Mouse (Mus musculus): ENCODE measurements at regions not wholly inside any gene's neighbourhood (a gene's known extent, or its start where the extent isn't known, plus 50 kb on each side); places are given as distances from the start of the nearest gene placed in this dataset.

- ATAC-seq (replicated peaks; ENCODE audit: insufficient number of reproducible peaks, low FRiP score, low TSS enrichment, poor library complexity, severe bottlenecking): no peak
Measured at GRCm38 (mm10) chr12:16477572-16477971, 133.2 kb downstream of the Lpin1 start.

- ATAC-seq (replicated peaks; ENCODE audit: insufficient number of reproducible peaks, low FRiP score, low TSS enrichment, poor library complexity, severe bottlenecking): no peak
Measured at GRCm38 (mm10) chr12:16474361-16475080, 136.2 kb downstream of the Lpin1 start.

- ATAC-seq (replicated peaks; ENCODE audit: insufficient number of reproducible peaks, low FRiP score, low TSS enrichment, poor library complexity, severe bottlenecking): no peak
Measured at GRCm38 (mm10) chr12:16457419-16457818, 153.3 kb downstream of the Lpin1 start.

- ATAC-seq (replicated peaks; ENCODE audit: insufficient number of reproducible peaks, low FRiP score, low TSS enrichment, poor library complexity, severe bottlenecking): no peak
Measured at GRCm38 (mm10) chr12:16450771-16451435, 159.9 kb downstream of the Lpin1 start.

- ATAC-seq (replicated peaks; ENCODE audit: insufficient number of reproducible peaks, low FRiP score, low TSS enrichment, poor library complexity, severe bottlenecking): no peak
Measured at GRCm38 (mm10) chr12:16438717-16439116, 172.0 kb downstream of the Lpin1 start.

- no peak for ATAC-seq (replicated peaks; ENCODE audit: insufficient number of reproducible peaks, low FRiP score, low TSS enrichment, poor library complexity, severe bottlenecking)
Measured at GRCm38 (mm10) chr12:16436961-16437360, 173.8 kb downstream of the Lpin1 start.

- ATAC-seq (replicated peaks; ENCODE audit: insufficient number of reproducible peaks, low FRiP score, low TSS enrichment, poor library complexity, severe bottlenecking): no peak
Measured at GRCm38 (mm10) chr12:16436255-16436654, 174.5 kb downstream of the Lpin1 start.

GRCm38 (mm10) chr12:16434739-16435138 lies 176.0 kb downstream of the Lpin1 start:
- no peak for ATAC-seq (replicated peaks; ENCODE audit: insufficient number of reproducible peaks, low FRiP score, low TSS enrichment, poor library complexity, severe bottlenecking)

- no peak for ATAC-seq (replicated peaks; ENCODE audit: insufficient number of reproducible peaks, low FRiP score, low TSS enrichment, poor library complexity, severe bottlenecking)
Measured at GRCm38 (mm10) chr12:16434225-16434624, 176.5 kb downstream of the Lpin1 start.

GRCm38 (mm10) chr12:16425980-16426379 lies 184.8 kb downstream of the Lpin1 start:
- no peak for ATAC-seq (replicated peaks; ENCODE audit: insufficient number of reproducible peaks, low FRiP score, low TSS enrichment, poor library complexity, severe bottlenecking)

GRCm38 (mm10) chr12:16424526-16424925 lies 186.2 kb downstream of the Lpin1 start:
- ATAC-seq (replicated peaks; ENCODE audit: insufficient number of reproducible peaks, low FRiP score, low TSS enrichment, poor library complexity, severe bottlenecking): no peak

- ATAC-seq (replicated peaks; ENCODE audit: insufficient number of reproducible peaks, low FRiP score, low TSS enrichment, poor library complexity, severe bottlenecking): no peak
Measured at GRCm38 (mm10) chr12:16395720-16396119, 215.0 kb downstream of the Lpin1 start.

GRCm38 (mm10) chr12:16392851-16393250 lies 217.9 kb downstream of the Lpin1 start:
- ATAC-seq (replicated peaks; ENCODE audit: insufficient number of reproducible peaks, low FRiP score, low TSS enrichment, poor library complexity, severe bottlenecking): no peak

- no peak for ATAC-seq (replicated peaks; ENCODE audit: insufficient number of reproducible peaks, low FRiP score, low TSS enrichment, poor library complexity, severe bottlenecking)
Measured at GRCm38 (mm10) chr12:16391630-16392269, 219.0 kb downstream of the Lpin1 start.

- ATAC-seq (replicated peaks; ENCODE audit: insufficient number of reproducible peaks, low FRiP score, low TSS enrichment, poor library complexity, severe bottlenecking): no peak
Measured at GRCm38 (mm10) chr12:16391163-16391562, 219.6 kb downstream of the Lpin1 start.

GRCm38 (mm10) chr12:16387035-16387434 lies 223.7 kb downstream of the Lpin1 start:
- no peak; the same call in 1 of the 2 replicates for ATAC-seq (replicated peaks; ENCODE audit: insufficient number of reproducible peaks, low FRiP score, low TSS enrichment, poor library complexity, severe bottlenecking)

- ATAC-seq (replicated peaks; ENCODE audit: insufficient number of reproducible peaks, low FRiP score, low TSS enrichment, poor library complexity, severe bottlenecking): no peak
Measured at GRCm38 (mm10) chr12:16384396-16384795, 226.4 kb downstream of the Lpin1 start.

- ATAC-seq (replicated peaks; ENCODE audit: insufficient number of reproducible peaks, low FRiP score, low TSS enrichment, poor library complexity, severe bottlenecking): peak; percentile 27; the same call in 1 of the 2 replicates
Measured at GRCm38 (mm10) chr12:16383499-16383935, 227.2 kb downstream of the Lpin1 start.

- no peak for ATAC-seq (replicated peaks; ENCODE audit: insufficient number of reproducible peaks, low FRiP score, low TSS enrichment, poor library complexity, severe bottlenecking)
Measured at GRCm38 (mm10) chr12:16382417-16382988, 228.3 kb downstream of the Lpin1 start.

Data from monocyte, adult 5-6 weeks (primary cell).